Mouse (Mus musculus): ENCODE results near the gene Pde11a.

- TF ChIP-seq CTCF (IDR thresholded peaks at IDR 0.05; ENCODE audit: insufficient read depth, low read length) = no peak
- TF ChIP-seq POLR2A (IDR thresholded peaks at IDR 0.05; ENCODE audit: borderline replicate concordance, extremely low read depth, low read depth, low read length) = no peak
Measured at GRCm38 (mm10) chr2:76239175-76239574, 99.4 kb downstream of the Pde11a start.
